Mouse (Mus musculus) liver, adult 2 months (tissue): Measurements from ENCODE around the gene Opa1.

Source experiments
- CTCF ChIP-seq: fragments of 200-500 bp; IDR thresholded peaks from 2 replicates; pipeline ENCODE4 v1.5.1; 2011; ENCODE audit warnings: low read depth, low read length, control low read depth
- POLR2A ChIP-seq: fragments of 200-500 bp; IDR thresholded peaks from 2 replicates; pipeline ENCODE4 v1.6.1; 2011; ENCODE audit warnings: low read length, control low read depth; ENCODE audit not compliant: insufficient read depth; ENCODE audit errors: extremely low read depth

DNA sequence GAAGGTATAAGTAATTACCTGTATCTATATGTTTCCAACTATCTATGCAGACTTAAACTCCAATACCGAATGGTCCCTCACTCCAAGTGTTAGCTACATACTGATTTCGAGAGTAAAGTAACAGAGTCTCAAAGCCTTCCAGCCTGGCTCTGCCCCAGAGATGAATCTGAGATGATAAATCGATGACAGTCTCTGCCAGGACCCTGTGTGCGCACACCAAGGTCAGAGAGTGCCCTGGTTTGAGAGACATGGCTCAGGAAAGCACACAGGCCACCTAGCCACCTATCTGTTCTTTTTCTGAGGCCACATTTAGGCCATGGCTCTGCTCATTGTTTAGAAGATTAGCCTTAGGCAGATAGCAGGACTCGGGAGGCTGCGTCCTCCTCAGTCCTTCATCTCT is 45.5 kb upstream of the Opa1 start:
- TF ChIP-seq CTCF, result no peak
- TF ChIP-seq POLR2A, result no peak
